Mouse (Mus musculus) embryonic facial prominence, embryonic 12.5 days (tissue): ENCODE results near the gene Umad1. TPM values are rescaled to one million over a fixed set of nuclear protein-coding genes. Genes with fewer than 3 reads are reported as not detected.
"Not testable (repeated sequence)": the region's sequence is repeated elsewhere in the genome, so short reads cannot be mapped to it uniquely, and the experiment has no call there.

Experiments used
- ATAC-seq: fragments of 200-750 bp; cut with Nextera tagmentation; 2 replicates; pipeline ENCODE4 v1.8.0; 2017; ENCODE audit not compliant: insufficient number of reproducible peaks, insufficient read depth, low FRiP score, low TSS enrichment
- H3K27ac ChIP-seq: fragments of 300-500 bp; sonication (generic); 2 replicates; pipeline ENCODE4 v1.5.1; 2016; ENCODE audit warnings: mild to moderate bottlenecking
- H3K27me3 ChIP-seq: fragments of 300-500 bp; sonication (generic); 2 replicates; pipeline ENCODE4 v1.6.1; 2016; ENCODE audit warnings: mild to moderate bottlenecking, moderate library complexity
- H3K36me3 ChIP-seq: fragments of 300-500 bp; sonication (generic); 2 replicates; pipeline ENCODE4 v1.6.1; 2016; ENCODE audit warnings: mild to moderate bottlenecking
- H3K4me1 ChIP-seq: fragments of 300-500 bp; sonication (generic); 2 replicates; pipeline ENCODE4 v1.6.1; 2016
- H3K4me2 ChIP-seq: fragments of 300-500 bp; sonication (generic); replicated peaks from 2 replicates; pipeline ENCODE4 v1.6.1; 2016; ENCODE audit warnings: mild to moderate bottlenecking, moderate library complexity
- H3K4me3 ChIP-seq: fragments of 300-500 bp; sonication (generic); 2 replicates; pipeline ENCODE4 v1.5.1; 2016; ENCODE audit warnings: mild to moderate bottlenecking
- H3K9ac ChIP-seq: fragments of 300-500 bp; sonication (generic); 2 replicates; pipeline ENCODE4 v1.6.1; 2016; ENCODE audit warnings: mild to moderate bottlenecking, moderate library complexity
- H3K9me3 ChIP-seq: fragments of 300-500 bp; sonication (generic); 2 replicates; pipeline ENCODE4 v1.6.1; 2016; ENCODE audit warnings: mild to moderate bottlenecking, moderate library complexity
- WGBS: fragments of 180-500 bp; shearing (Covaris S2); methylation state at CpG from one replicate; pipeline ENCODE4 v1.1.7; 2016; 5-methylcytosine and 5-hydroxymethylcytosine counted together
- polyA plus RNA-seq: library from polyadenylated mRNA; unstranded; fragments of >200 nt; fragmentation: Nextera tagmentation; extraction: Ambion mirVana; gene quantifications from 2 replicates; pipeline ENCODE4 v1.2.1, GENCODE M21; 2016

Umad1 gene
- polyA plus RNA-seq, 1 experiment from 2014 or later: 20.2 TPM

DNA sequence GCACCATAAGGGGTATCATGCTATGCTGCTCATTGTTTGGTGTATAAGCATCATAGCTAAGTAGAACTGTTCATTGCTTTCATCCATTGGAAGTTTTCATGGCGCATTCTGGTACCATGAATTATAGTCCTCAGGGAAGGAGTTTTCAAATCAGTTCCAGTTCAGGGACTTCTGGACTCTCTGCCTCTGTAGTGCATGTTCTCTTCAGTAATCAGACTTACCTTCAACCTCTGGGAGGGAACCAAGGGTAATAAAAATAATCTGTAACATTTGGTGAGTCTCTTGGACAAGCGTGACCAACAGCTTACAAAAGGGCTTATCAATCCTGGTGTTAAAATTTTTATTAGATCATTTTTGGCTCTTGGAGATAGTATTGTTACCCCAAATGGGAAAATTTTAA, 60.5 kb downstream of the Umad1 start:
- ATAC-seq: no peak
- Histone ChIP-seq H3K36me3 (no peaks in the 10 kb centered on the region), H3K27me3 (no peaks in the 10 kb centered on the region), H3K27ac (no peak overlapping the region), H3K4me2 (no peak overlapping the region), H3K4me3 (no peak overlapping the region), H3K4me1 (no peaks in the 10 kb centered on the region), H3K9ac (no peak overlapping the region), H3K9me3 (no peaks in the 10 kb centered on the region; the same call in 1 of the 2 replicates)
- 94% methylated on average over 2 of the region's 2 CpGs for WGBS

DNA sequence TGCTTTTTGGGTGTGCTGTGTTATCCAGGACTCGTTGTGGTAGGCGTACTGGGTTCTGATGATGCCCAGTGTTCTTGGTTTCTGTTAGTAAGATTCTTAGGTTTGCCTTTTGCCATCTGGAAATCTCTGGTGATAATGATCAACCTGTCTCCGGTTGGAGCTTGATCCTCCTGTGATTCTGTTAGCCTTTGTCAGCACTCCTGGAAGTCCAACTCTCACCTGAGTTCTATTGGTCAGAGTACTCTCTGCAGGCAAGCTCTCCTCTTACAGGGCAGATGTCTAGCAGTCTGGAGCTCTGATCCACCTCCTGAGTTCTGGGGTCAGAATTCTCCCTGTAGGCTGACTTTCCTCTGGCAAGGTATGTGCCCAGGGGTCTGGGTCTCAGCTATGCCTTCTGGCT, 72.4 kb downstream of the Umad1 start:
- ATAC-seq, H3K36me3 ChIP-seq, H3K27ac ChIP-seq, H3K27me3 ChIP-seq, H3K4me2 ChIP-seq, H3K9me3 ChIP-seq, H3K4me1 ChIP-seq, H3K4me3 ChIP-seq, H3K9ac ChIP-seq: not testable (repeated sequence)
- WGBS: 96% methylated on average over 3 of the region's 3 CpGs

DNA sequence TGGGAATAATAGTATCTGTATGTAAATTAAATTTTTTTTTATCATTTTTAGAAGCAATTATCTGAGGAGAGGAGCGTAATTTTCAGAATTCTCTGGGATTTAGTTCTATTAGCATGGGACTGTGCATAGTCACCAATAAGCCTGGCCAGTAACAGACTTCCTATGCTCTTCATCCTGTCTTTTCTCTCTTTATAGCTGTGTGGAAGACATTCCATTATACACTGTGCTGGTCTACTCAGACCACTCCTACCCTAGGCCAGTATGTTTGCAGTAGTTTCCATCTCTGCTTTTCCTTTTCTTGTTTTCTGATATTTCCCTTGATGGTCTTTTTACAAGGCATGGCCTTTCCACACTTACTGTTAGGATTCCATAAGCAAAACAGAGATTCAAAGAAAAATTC, 74.3 kb downstream of the Umad1 start:
- Histone ChIP-seq H3K4me3 (no peak overlapping the region), H3K4me1 (no peaks in the 10 kb centered on the region), H3K27ac (no peak overlapping the region), H3K36me3 (no peaks in the 10 kb centered on the region), H3K4me2 (no peak overlapping the region), H3K9ac (no peak overlapping the region), H3K27me3 (no peaks in the 10 kb centered on the region), H3K9me3 (no peaks in the 10 kb centered on the region)
- WGBS: 91% methylated on average over 1 of the region's 1 CpGs
- ATAC-seq: no peak

DNA sequence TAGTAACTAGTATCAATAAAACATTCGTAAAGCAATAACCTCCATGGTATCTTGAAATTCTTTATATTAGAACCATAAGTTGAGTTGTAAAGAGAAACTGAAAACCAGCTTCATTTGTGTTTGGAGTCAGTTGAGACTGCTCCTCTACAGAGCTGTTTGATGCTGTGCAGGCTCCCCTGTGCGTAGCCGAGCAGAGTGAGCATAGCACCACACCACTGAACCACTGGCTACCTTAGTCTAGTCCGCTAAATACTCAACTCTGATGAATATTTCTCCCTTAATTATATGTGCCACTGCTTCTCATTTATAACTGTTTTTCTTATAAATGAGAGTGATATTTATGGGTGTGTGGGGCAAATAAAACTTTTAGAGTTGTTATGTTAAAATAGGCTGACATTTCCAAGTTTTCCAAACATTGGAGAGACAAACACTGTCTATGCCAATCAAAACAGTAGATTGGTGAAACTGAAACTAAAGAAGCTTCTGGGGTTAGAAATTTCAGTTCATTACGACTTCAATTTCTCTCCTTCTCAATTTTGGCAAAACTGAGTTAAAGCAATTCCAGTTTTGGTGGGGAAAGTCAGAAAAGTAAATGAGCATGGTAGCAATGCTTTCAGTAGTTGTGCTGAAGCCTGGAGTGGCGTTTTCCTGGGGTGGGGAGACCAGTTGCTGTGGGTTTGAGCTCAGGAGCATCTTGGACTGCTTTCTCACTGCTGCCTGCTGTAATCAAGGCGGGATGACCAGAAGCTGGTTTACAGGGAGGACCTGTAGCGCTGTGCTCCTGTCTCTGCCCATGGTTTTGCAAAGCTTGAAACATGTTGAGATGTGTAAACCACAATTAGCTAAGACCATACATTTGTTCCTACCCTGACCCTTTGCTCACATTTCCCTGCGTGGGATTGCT, 77.7 kb downstream of the Umad1 start:
- WGBS: 85% methylated on average over 9 of the region's 9 CpGs
- ATAC-seq: no peak

DNA sequence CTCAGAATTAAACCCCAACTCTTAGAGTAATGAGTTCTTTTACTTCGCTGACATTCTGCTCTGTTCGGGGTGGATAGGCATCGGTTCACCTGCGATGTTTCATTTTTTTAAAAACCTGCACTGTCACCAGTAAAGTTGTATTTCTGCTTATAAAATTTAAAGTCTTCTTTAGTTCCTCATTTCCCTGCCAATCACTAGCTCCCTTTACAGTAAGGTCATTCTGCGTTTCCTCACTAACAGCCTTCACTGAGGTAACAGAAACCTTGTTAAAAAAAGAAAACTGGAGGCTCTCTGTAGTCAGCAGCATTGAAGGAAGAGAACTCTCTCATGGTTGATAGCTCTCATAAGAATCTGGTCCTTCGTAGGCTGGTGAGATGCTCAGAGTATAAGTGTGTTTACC, 80.4 kb downstream of the Umad1 start:
- H3K9me3 ChIP-seq: no peaks in the 10 kb centered on the region
- H3K4me2 ChIP-seq: no peak overlapping the region
- no peak overlapping the region for H3K27ac ChIP-seq
- H3K4me3 ChIP-seq: no peak overlapping the region
- ATAC-seq: no peak
- no peaks in the 10 kb centered on the region for H3K27me3 ChIP-seq
- H3K9ac ChIP-seq: no peak overlapping the region
- no peaks in the 10 kb centered on the region for H3K36me3 ChIP-seq
- 87% methylated on average over 6 of the region's 6 CpGs for WGBS
- H3K4me1 ChIP-seq: no peaks in the 10 kb centered on the region

More for the DNA sequence above, 77.7 kb downstream of the Umad1 start:
- Histone ChIP-seq H3K9ac (no peak overlapping the region), H3K9me3 (no peaks in the 10 kb centered on the region), H3K36me3 (no peaks in the 10 kb centered on the region), H3K4me1 (no peaks in the 10 kb centered on the region), H3K27ac (no peak overlapping the region), H3K27me3 (no peaks in the 10 kb centered on the region), H3K4me3 (no peak overlapping the region), H3K4me2 (no peak overlapping the region)

DNA sequence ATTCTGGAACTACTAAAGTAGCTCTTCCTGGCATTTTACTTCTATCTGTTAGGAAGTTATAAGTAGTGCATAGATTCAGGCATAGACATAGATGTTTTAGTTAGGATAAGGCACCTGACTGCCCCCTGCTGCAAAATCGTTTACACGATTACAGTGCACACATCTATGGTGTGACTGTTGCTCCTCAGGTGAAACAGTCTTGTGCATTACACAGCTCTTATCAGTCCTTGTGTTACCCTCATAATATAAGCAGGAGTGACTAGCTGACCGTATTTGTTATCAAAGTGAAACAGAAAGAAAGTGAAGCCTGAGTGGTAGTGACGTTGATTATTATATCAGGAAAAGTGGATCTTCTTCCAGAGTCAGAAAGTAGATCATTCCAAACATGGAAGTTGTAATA, 84.2 kb downstream of the Umad1 start:
- Histone ChIP-seq H3K27ac (no peak overlapping the region), H3K4me2 (no peak overlapping the region), H3K27me3 (no peaks in the 10 kb centered on the region), H3K4me3 (no peak overlapping the region), H3K4me1 (no peaks in the 10 kb centered on the region), H3K9ac (no peak overlapping the region), H3K9me3 (no peaks in the 10 kb centered on the region), H3K36me3 (no peaks in the 10 kb centered on the region)
- ATAC-seq: no peak
- 95% methylated on average over 4 of the region's 4 CpGs for WGBS

GRCm38 (mm10) chr6:8345219-8345856, 86.2 kb downstream of the Umad1 start:
- 65% methylated on average over 5 of the region's 5 CpGs for WGBS
- Histone ChIP-seq H3K9ac (no peak overlapping the region), H3K36me3 (no peaks in the 10 kb centered on the region), H3K9me3 (no peaks in the 10 kb centered on the region), H3K4me1 (no peaks in the 10 kb centered on the region; the same call in 1 of the 2 replicates), H3K27ac (no peak overlapping the region), H3K4me2 (no peak overlapping the region), H3K4me3 (no peak overlapping the region), H3K27me3 (no peaks in the 10 kb centered on the region)
- ATAC-seq: no peak

DNA sequence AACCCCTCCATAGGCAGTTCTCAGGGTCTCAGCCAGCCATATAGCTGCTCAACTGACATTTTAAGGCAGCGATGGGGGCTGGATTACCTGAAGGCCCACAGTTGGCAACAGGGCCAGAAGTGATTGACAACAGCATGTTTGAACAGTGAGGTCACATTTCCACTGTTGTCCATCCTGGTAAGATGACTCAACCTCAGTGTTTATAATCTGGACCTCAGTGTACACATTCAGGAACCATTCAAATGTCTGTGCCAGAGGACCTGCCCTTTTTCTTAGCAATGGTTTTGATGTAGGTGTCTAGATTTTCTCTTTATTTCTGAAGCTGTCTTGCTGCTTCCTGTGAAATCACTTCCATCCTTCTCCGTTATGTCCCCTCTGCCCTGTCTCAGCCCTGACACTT, 88.1 kb downstream of the Umad1 start:
- no peak overlapping the region for H3K9ac ChIP-seq
- WGBS: 80% methylated on average over 2 of the region's 2 CpGs
- H3K36me3 ChIP-seq: no peaks in the 10 kb centered on the region
- no peaks in the 10 kb centered on the region for H3K9me3 ChIP-seq
- ATAC-seq: no peak
- H3K4me1 ChIP-seq: no peaks in the 10 kb centered on the region; the same call in 1 of the 2 replicates
- H3K27ac ChIP-seq: no peak overlapping the region
- no peak overlapping the region for H3K4me2 ChIP-seq
- H3K4me3 ChIP-seq: no peak overlapping the region
- no peaks in the 10 kb centered on the region for H3K27me3 ChIP-seq

DNA sequence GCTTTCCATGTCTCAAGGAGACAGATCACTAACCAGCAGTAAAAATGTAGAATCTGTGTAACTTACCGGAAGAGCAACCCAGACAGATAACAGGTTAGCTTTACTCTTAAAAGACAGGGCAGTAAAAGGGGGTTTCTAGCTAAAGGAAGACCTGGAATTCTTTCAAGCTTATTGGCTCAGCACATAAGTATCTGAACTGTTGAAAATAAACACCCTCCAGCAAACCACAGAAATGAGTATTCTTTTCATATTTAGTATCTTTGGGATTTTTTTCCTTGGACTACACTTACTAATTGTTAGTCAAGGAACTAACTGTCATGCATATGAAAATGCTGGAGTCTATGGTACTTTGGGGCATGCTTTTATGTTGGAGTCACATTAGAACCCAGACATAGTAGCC, 89.3 kb downstream of the Umad1 start:
- ATAC-seq: no peak
- H3K27ac ChIP-seq: no peak overlapping the region
- no peak overlapping the region for H3K4me2 ChIP-seq
- no peak overlapping the region for H3K4me3 ChIP-seq
- 98% methylated on average over 1 of the region's 1 CpGs for WGBS
- H3K27me3 ChIP-seq: no peaks in the 10 kb centered on the region
- no peak overlapping the region for H3K9ac ChIP-seq
- peaks cover 12% of the 10 kb centered on the region for H3K4me1 ChIP-seq
- no peaks in the 10 kb centered on the region for H3K9me3 ChIP-seq
- H3K36me3 ChIP-seq: no peaks in the 10 kb centered on the region

- no peak overlapping the region for H3K9ac ChIP-seq
- ATAC-seq: no peak
- WGBS: 75% methylated on average over 2 of the region's 2 CpGs
- peaks cover 20% of the 10 kb centered on the region for H3K4me1 ChIP-seq
- H3K27me3 ChIP-seq: no peaks in the 10 kb centered on the region
- H3K4me2 ChIP-seq: no peak overlapping the region
- H3K36me3 ChIP-seq: no peaks in the 10 kb centered on the region
- H3K9me3 ChIP-seq: no peaks in the 10 kb centered on the region
- H3K4me3 ChIP-seq: no peak overlapping the region
- no peak overlapping the region for H3K27ac ChIP-seq
Measured at GRCm38 (mm10) chr6:8349060-8349670, 90.1 kb downstream of the Umad1 start.

DNA sequence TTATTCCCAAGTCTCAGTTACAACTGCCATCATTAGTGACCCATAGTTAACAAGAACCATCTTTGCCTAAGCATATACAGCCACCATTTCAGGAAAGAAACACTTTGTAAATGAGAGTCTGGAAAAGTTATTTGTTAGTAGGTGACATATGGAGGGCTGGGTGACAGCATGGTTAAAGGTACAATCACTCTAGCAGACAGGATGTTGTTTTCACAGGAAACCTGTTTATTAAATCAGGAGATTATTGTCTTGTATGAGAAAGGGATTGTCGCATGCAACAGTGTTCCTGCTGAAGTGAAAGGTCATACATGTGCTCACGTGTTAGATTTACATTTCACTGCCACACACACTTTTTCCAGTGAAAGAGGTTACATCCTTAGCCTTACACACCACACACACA, 92.4 kb downstream of the Umad1 start:
- 82% methylated on average over 2 of the region's 2 CpGs for WGBS
- no peaks in the 10 kb centered on the region for H3K27me3 ChIP-seq
- no peak overlapping the region for H3K4me3 ChIP-seq
- H3K36me3 ChIP-seq: no peaks in the 10 kb centered on the region
- peaks cover 20% of the 10 kb centered on the region for H3K4me1 ChIP-seq
- H3K27ac ChIP-seq: no peak overlapping the region
- H3K4me2 ChIP-seq: no peak overlapping the region
- H3K9me3 ChIP-seq: no peaks in the 10 kb centered on the region
- H3K9ac ChIP-seq: no peak overlapping the region
- no peak for ATAC-seq
